Mouse (Mus musculus): ENCODE results near the gene Rhobtb1. TPM values are rescaled to one million over a fixed set of nuclear protein-coding genes. Genes with fewer than 3 reads are reported as not detected.

The Rhobtb1 gene
- polyA plus RNA-seq, 1 experiment = 8.0 TPM

- H3K27ac ChIP-seq (ENCODE audit: control insufficient read depth, insufficient read depth, low read length) = no peak overlapping the region
- no peak for DNase-seq
- H3K4me1 ChIP-seq (replicated peaks; ENCODE audit: control insufficient read depth, insufficient read depth, low read length) = no peaks in the 10 kb centered on the region
Measured at GRCm38 (mm10) chr10:69258588-69258987, 107.4 kb downstream of the Rhobtb1 start.

GRCm38 (mm10) chr10:69259161-69259560, 107.9 kb downstream of the Rhobtb1 start:
- no peak overlapping the region for H3K27ac ChIP-seq (ENCODE audit: control insufficient read depth, insufficient read depth, low read length)
- 44% methylated on average over 2 of the region's 2 CpGs for WGBS
- H3K36me3 ChIP-seq (ENCODE audit: control insufficient read depth, insufficient read depth, low read length) = no peaks in the 10 kb centered on the region
- no peak overlapping the region for H3K4me3 ChIP-seq (ENCODE audit: control insufficient read depth, insufficient read depth, low read length)
- no peak for DNase-seq
- no peaks in the 10 kb centered on the region for H3K27me3 ChIP-seq (ENCODE audit: control insufficient read depth, insufficient read depth, low read length)
- no peaks in the 10 kb centered on the region for H3K4me1 ChIP-seq (replicated peaks; ENCODE audit: control insufficient read depth, insufficient read depth, low read length)
- TF ChIP-seq CTCF (IDR thresholded peaks at IDR 0.05; ENCODE audit: borderline replicate concordance, control insufficient read depth, extremely low read depth, insufficient read depth, low read length, poor library complexity) (no peak), POLR2A (IDR thresholded peaks at IDR 0.05; ENCODE audit: control insufficient read depth, extremely low read depth, insufficient read depth, low read length, poor library complexity) (no peak)

More at GRCm38 (mm10) chr10:69258588-69258987, 107.4 kb downstream of the Rhobtb1 start:
- TF ChIP-seq POLR2A (IDR thresholded peaks at IDR 0.05; ENCODE audit: control insufficient read depth, extremely low read depth, insufficient read depth, low read length, poor library complexity) (no peak), CTCF (IDR thresholded peaks at IDR 0.05; ENCODE audit: borderline replicate concordance, control insufficient read depth, extremely low read depth, insufficient read depth, low read length, poor library complexity) (no peak)
- WGBS = 92% methylated on average over 9 of the region's 9 CpGs
- H3K36me3 ChIP-seq (ENCODE audit: control insufficient read depth, insufficient read depth, low read length) = no peaks in the 10 kb centered on the region
- H3K4me3 ChIP-seq (ENCODE audit: control insufficient read depth, insufficient read depth, low read length) = no peak overlapping the region
- H3K27me3 ChIP-seq (ENCODE audit: control insufficient read depth, insufficient read depth, low read length) = no peaks in the 10 kb centered on the region

GRCm38 (mm10) chr10:69259929-69260328, 108.7 kb downstream of the Rhobtb1 start:
- no peak overlapping the region for H3K27ac ChIP-seq (ENCODE audit: control insufficient read depth, insufficient read depth, low read length)
- H3K4me1 ChIP-seq (replicated peaks; ENCODE audit: control insufficient read depth, insufficient read depth, low read length) = no peaks in the 10 kb centered on the region
- WGBS = 95% methylated on average over 8 of the region's 8 CpGs

GRCm38 (mm10) chr10:69262918-69263822, 111.9 kb downstream of the Rhobtb1 start:
- TF ChIP-seq CTCF (IDR thresholded peaks at IDR 0.05; ENCODE audit: borderline replicate concordance, control insufficient read depth, extremely low read depth, insufficient read depth, low read length, poor library complexity) = no peak
- TF ChIP-seq POLR2A (IDR thresholded peaks at IDR 0.05; ENCODE audit: control insufficient read depth, extremely low read depth, insufficient read depth, low read length, poor library complexity) = no peak

More at GRCm38 (mm10) chr10:69259929-69260328, 108.7 kb downstream of the Rhobtb1 start:
- no peak overlapping the region for H3K4me3 ChIP-seq (ENCODE audit: control insufficient read depth, insufficient read depth, low read length)
- no peak for TF ChIP-seq POLR2A (IDR thresholded peaks at IDR 0.05; ENCODE audit: control insufficient read depth, extremely low read depth, insufficient read depth, low read length, poor library complexity)
- TF ChIP-seq CTCF (IDR thresholded peaks at IDR 0.05; ENCODE audit: borderline replicate concordance, control insufficient read depth, extremely low read depth, insufficient read depth, low read length, poor library complexity) = no peak
- DNase-seq = no peak
- H3K27me3 ChIP-seq (ENCODE audit: control insufficient read depth, insufficient read depth, low read length) = no peaks in the 10 kb centered on the region
- no peaks in the 10 kb centered on the region for H3K36me3 ChIP-seq (ENCODE audit: control insufficient read depth, insufficient read depth, low read length)

GRCm38 (mm10) chr10:69263906-69264305, 112.7 kb downstream of the Rhobtb1 start:
- TF ChIP-seq POLR2A (IDR thresholded peaks at IDR 0.05; ENCODE audit: control insufficient read depth, extremely low read depth, insufficient read depth, low read length, poor library complexity) (no peak), CTCF (IDR thresholded peaks at IDR 0.05; ENCODE audit: borderline replicate concordance, control insufficient read depth, extremely low read depth, insufficient read depth, low read length, poor library complexity) (no peak)
- Histone ChIP-seq H3K4me1 (replicated peaks; ENCODE audit: control insufficient read depth, insufficient read depth, low read length) (no peaks in the 10 kb centered on the region), H3K36me3 (ENCODE audit: control insufficient read depth, insufficient read depth, low read length) (no peaks in the 10 kb centered on the region), H3K27me3 (ENCODE audit: control insufficient read depth, insufficient read depth, low read length) (no peaks in the 10 kb centered on the region), H3K27ac (ENCODE audit: control insufficient read depth, insufficient read depth, low read length) (no peak overlapping the region), H3K4me3 (ENCODE audit: control insufficient read depth, insufficient read depth, low read length) (no peak overlapping the region)
- WGBS = 86% methylated on average over 2 of the region's 2 CpGs
- no peak for DNase-seq

More at GRCm38 (mm10) chr10:69262918-69263822, 111.9 kb downstream of the Rhobtb1 start:
- 92% methylated on average over 14 of the region's 14 CpGs for WGBS
- DNase-seq = no peak
- H3K27ac ChIP-seq (ENCODE audit: control insufficient read depth, insufficient read depth, low read length) = no peak overlapping the region
- no peaks in the 10 kb centered on the region for H3K4me1 ChIP-seq (replicated peaks; ENCODE audit: control insufficient read depth, insufficient read depth, low read length)
- no peaks in the 10 kb centered on the region for H3K36me3 ChIP-seq (ENCODE audit: control insufficient read depth, insufficient read depth, low read length)
- H3K4me3 ChIP-seq (ENCODE audit: control insufficient read depth, insufficient read depth, low read length) = no peak overlapping the region
- H3K27me3 ChIP-seq (ENCODE audit: control insufficient read depth, insufficient read depth, low read length) = no peaks in the 10 kb centered on the region

- Histone ChIP-seq H3K27me3 (ENCODE audit: control insufficient read depth, insufficient read depth, low read length) (no peaks in the 10 kb centered on the region), H3K4me1 (replicated peaks; ENCODE audit: control insufficient read depth, insufficient read depth, low read length) (no peaks in the 10 kb centered on the region), H3K4me3 (ENCODE audit: control insufficient read depth, insufficient read depth, low read length) (no peak overlapping the region), H3K27ac (ENCODE audit: control insufficient read depth, insufficient read depth, low read length) (no peak overlapping the region), H3K36me3 (ENCODE audit: control insufficient read depth, insufficient read depth, low read length) (no peaks in the 10 kb centered on the region)
- no peak for DNase-seq
- 94% methylated on average over 15 of the region's 15 CpGs for WGBS
- TF ChIP-seq CTCF (IDR thresholded peaks at IDR 0.05; ENCODE audit: borderline replicate concordance, control insufficient read depth, extremely low read depth, insufficient read depth, low read length, poor library complexity) (no peak), POLR2A (IDR thresholded peaks at IDR 0.05; ENCODE audit: control insufficient read depth, extremely low read depth, insufficient read depth, low read length, poor library complexity) (no peak)
Measured at GRCm38 (mm10) chr10:69265421-69265820, 114.2 kb downstream of the Rhobtb1 start.

All from thymus, adult 2 months (tissue).